Mouse (Mus musculus): ENCODE results near the gene Nuak2.

DNA sequence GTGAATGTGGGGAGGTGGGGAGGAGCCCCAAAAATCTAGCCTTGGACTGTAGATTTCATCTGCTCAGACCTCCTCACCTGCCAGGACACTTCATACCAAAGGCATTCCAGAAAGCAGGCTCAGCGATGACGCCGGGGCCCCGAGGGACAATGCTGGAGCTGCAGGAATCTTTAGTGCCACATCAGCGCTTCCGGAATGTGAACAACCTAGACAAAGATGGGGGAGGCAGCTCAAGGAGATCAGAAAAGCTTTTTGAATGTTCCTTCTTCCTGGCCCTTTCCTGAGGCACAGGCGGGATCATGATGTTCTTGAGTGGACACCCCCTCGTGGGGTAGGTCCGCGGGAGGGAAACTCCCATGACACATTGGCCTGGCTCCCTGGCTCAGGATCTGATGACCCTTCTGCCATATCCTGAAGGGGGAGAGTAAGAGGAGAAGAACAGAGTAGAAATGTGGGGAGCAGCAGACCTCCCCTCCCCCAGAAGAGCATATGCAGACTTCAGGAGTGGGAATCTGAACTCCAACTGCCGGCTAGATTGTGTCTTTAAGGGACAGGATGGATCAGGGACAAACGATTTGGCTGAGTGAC is 19.5 kb downstream of the Nuak2 start:
- TF ChIP-seq CTCF (IDR thresholded peaks at IDR 0.05; ENCODE audit: borderline replicate concordance, extremely low read depth, insufficient read depth, insufficient read length) (no peak), POLR2A (IDR thresholded peaks at IDR 0.05; ENCODE audit: borderline replicate concordance, extremely low read depth, insufficient read depth, insufficient read length, poor library complexity, severe bottlenecking) (no peak)

Data from brain, embryonic 14.5 days (tissue).